Mouse (Mus musculus) cerebellum, postnatal 25 days (tissue): Measurements from ENCODE around the gene Prss34.

Experiments used
- DNase-seq, 2 experiments: peaks; one replicate each; pipeline ENCODE4 v3.0.0; 2021; ENCODE audit warnings: mixed read lengths in 2 of 2

Prss34 gene

DNA sequence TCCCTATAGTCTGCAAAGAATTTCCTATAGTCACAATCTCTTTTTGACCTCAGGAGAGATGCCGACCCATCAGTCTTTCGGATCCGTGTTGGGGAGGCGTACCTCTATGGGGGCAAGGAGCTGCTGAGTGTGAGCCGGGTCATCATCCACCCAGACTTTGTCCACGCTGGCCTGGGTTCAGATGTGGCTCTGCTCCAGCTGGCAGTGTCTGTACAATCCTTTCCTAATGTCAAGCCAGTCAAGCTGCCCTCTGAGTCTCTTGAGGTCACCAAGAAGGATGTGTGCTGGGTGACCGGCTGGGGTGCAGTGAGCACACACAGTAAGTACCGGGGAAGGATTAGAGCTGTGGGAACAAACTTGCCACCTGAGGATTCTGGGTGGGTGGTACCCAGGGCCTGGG, 22.6 kb downstream of the Prss34 start:
- no peak for DNase-seq

DNA sequence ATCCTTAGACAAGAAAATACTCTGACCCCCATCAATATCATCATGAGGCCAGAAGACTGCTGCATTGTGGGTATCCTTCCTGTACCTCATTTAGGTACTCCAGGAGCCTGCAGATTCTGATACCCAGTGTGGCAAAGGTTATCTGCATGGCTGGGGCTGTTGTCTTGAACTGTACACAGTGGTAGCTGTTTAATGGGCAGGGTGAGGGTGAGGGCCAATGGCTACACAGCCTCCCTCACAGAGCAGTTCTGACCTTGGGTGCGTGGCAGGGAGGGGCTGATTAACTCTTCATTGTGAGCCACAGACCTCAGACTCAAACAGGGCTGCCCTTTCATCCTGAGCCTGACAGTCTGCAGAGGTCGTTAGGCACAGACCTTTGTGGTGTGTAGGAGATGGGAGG, 24.7 kb downstream of the Prss34 start:
- no peak for DNase-seq

DNA sequence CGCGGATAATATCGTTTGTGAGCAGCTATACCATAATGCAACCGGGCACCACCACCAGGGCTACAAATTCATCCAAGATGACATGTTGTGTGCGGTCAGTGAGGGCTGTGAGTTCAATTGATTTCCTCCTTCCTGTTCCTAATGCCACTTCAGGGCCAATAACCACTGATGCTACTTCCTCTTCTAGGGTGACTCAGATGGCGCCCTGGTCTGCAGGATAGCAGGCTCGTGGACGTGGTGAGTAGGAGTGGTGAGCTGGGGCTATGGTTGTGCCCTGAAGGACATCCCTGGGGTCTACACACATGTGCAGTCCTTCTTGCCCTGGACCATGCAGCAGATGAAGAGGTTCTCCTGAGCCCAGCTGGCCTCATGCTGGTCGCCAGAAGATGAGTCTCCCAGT, 34.1 kb downstream of the Prss34 start:
- no peak for DNase-seq

DNA sequence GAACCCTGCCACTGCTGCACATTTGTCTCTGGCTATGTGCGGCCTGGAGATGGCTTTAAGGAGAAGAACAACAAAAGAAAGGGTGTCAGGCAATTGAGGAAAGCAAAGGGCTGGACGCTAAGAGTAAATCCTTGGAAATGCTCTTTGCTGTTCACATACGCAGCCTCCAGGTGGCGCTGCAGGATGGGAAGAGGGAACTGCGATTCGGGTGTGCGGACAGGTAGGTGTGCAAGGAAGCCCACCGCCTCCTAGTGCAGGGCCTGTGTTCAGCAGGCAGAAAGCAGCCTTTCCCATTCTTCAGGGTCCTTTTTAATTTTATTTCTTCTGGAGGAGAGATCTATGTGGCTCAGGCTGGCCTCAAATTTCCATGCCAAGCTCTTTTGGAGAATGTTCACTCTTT, 35.7 kb downstream of the Prss34 start:
- peak; percentile 57 to 75 for DNase-seq

DNA sequence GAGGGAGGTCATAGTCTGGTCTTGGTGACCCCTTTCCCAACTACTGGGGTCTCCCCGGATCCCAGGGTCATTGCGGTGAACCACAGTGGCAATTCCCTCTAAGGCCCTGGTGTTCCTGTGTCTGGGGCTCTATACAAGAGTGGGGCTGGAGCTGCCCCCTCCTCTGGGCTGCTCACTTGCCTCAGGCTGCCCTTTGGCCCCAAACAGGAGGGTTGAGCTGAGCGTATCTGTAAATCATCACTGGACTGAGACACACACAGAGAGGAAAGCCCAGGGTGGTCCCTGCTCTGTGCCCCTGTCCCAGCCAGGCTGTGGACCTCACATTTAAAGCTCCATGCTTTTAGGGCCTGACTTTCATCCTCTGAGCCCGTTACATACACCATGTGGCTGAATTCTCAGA, 40.0 kb downstream of the Prss34 start:
- DNase-seq, result no peak

DNA sequence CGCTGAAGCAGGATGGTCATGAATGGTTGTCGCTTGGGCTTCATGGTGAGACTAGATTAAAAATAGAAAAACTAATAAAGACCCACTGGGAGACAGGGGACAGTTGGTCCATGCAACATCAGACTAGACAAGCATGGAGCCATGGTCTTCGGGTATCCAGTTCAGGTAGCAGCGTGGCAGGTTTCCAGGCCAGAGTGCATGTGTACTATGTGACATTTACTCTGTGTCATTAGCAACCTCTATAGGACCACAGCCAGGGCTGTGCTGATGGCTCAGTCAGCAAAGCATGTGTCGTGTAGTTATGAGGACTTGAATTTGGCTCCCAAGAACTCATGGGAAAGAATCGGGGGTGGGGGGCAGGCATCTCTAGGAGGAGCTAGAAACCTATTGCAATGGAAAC, 41.8 kb downstream of the Prss34 start:
- no peak for DNase-seq

DNA sequence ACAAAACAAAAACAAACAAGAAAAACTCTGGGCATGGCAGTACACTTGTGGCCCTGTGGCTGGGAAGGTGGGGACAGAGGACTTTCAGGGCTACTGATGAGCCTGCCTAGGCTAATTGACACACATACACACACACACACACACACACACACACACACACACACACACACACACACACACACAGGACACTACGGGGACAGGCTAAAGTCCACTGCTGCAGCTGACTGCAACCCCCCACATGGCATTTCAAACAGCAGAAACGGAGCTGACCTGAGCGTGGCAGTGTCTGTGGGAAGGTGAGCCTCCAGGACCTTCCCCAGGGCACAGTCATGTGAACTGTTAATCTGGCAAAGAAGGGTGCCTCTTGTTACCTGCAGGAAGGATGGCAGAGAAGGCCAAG, 43.3 kb downstream of the Prss34 start:
- no peak for DNase-seq

DNA sequence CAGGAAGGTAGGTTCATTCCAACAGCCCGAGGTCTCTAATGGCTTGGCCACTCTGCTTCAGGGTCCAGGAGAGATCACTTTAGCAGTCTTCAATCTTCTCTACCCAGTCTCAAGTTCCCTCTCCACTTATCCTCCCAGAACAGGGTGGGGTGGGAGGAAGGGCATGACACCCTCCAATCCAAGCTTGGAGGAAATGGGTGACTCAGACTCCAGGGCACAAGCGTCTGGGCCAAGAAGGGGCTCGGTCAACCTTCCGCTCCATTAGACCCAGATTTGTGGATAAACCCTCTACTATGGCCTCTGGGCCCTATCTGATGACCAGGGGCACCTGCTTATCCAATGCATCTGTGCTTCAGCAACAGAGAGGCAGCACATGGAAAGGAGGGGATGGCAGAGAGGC, 47.3 kb downstream of the Prss34 start, which contains the start of gene Tpsab1:
Tpsab1 (minus strand) TSS at position 101 of the 400 bp plus-strand sequence.
- DNase-seq, result no peak
